Mouse (Mus musculus) olfactory bulb, adult 2 months (tissue): ENCODE measurements around the gene Pacsin1. TPM values are rescaled to one million over a fixed set of nuclear protein-coding genes. Genes with fewer than 3 reads are reported as not detected.

Source experiments
- H3K27ac ChIP-seq: fragments of 200-500 bp; 2 replicates; pipeline ENCODE4 v1.5.1; 2012; ENCODE audit warnings: low read depth, low read length; ENCODE audit not compliant: insufficient read depth
- H3K4me1 ChIP-seq: fragments of 200-500 bp; 2 replicates; pipeline ENCODE4 v1.6.1; 2012; ENCODE audit warnings: low read length; ENCODE audit not compliant: control insufficient read depth, insufficient read depth
- H3K4me3 ChIP-seq: fragments of 200-500 bp; 2 replicates; pipeline ENCODE4 v1.5.1; 2012; ENCODE audit warnings: mild to moderate bottlenecking, low read depth, low read length, moderate library complexity; ENCODE audit not compliant: insufficient read depth
- CTCF ChIP-seq: fragments of 200-500 bp; IDR thresholded peaks from 2 replicates; pipeline ENCODE4 v1.5.1; 2012; ENCODE audit warnings: low read depth, mild to moderate bottlenecking, low read length, moderate library complexity; ENCODE audit not compliant: insufficient read depth
- POLR2A ChIP-seq: fragments of 200-500 bp; IDR thresholded peaks from 2 replicates; pipeline ENCODE4 v1.6.1; 2012; ENCODE audit warnings: mild to moderate bottlenecking, low read depth, low read length, moderate library complexity; ENCODE audit not compliant: insufficient read depth
- WGBS: fragments of 180-500 bp; shearing (Covaris S2); methylation state at CpG from one replicate; pipeline ENCODE4 v1.1.7; 2018; 5-methylcytosine and 5-hydroxymethylcytosine counted together
- polyA plus RNA-seq: library from polyadenylated mRNA; stranded (reverse); fragments of >200 nt; gene quantifications from 2 replicates; pipeline ENCODE4 v1.2.4, GENCODE M21; 2012; ENCODE audit warnings: low replicate concordance; ENCODE audit not compliant: missing spikeins, insufficient read depth, insufficient read length

Pacsin1 gene
- polyA plus RNA-seq, 1 experiment = not detected

- no peak overlapping the region for H3K27ac ChIP-seq
- H3K4me1 ChIP-seq = peaks cover 22% of the 10 kb centered on the region
- TF ChIP-seq POLR2A (no peak), CTCF (no peak)
- H3K4me3 ChIP-seq = no peak overlapping the region
- WGBS = 91% methylated on average over 6 of the region's 6 CpGs
Observed at GRCm38 (mm10) chr17:27750451-27750942, 95.2 kb downstream of the Pacsin1 start.

DNA sequence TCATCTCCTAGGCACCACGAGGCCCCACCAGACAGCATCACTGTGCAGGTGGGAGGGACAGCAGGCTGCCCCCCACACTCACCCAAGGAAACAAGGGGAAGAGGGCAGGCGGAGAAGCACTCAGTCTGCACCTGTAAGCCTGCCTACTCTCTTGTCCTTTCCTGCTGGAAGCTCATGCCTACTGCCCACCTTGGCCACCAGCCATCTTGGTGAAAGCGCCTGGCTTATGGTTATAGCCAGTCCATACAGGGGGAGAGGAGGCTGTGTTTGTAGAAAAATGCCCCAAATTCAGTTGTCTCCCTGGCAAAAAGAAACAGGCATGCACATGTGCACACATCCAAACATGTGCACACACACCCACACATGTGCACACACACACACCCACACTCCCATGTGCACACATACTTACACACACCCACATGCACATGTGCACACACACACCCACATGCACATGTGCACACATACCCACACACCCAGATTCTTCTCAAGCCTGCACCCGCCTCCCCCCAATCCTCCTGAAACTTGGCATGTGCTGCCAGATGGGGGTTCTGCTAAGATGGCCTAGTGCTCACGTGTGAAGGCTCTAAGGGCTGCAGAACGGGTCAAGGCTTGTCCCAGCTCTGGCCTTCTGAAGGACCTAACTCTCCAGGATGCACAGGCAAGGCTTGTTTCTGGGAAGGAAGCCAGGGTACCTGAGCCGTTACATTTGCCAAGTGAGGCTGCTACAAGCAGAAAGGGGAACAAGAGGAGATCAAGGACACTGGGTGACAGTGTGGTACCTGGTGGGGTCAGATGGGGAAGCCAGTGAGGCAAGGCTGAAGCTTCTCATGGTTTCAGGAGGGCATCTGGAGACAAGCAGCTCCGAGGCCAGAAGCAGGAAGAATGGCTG lies 96.2 kb downstream of the Pacsin1 start:
- Histone ChIP-seq H3K4me1 (peaks cover 26% of the 10 kb centered on the region), H3K4me3 (no peak overlapping the region), H3K27ac (no peak overlapping the region)
- TF ChIP-seq CTCF = no peak
- TF ChIP-seq POLR2A = no peak
- 75% methylated on average over 8 of the region's 8 CpGs for WGBS

GRCm38 (mm10) chr17:27760169-27760568 lies 104.9 kb downstream of the Pacsin1 start:
- TF ChIP-seq POLR2A (no peak), CTCF (no peak)
- H3K27ac ChIP-seq = no peak overlapping the region
- H3K4me3 ChIP-seq = no peak overlapping the region
- H3K4me1 ChIP-seq = peaks cover 24% of the 10 kb centered on the region
- WGBS = 79% methylated on average over 6 of the region's 6 CpGs

Other genes starting within 250 kb of the Pacsin1 start
- not detected in 2 replicates for gene Grm4, start 134.1 kb upstream of the Pacsin1 start, polyA plus RNA-seq
- not detected in 2 replicates for gene Hmga1, start 99.0 kb upstream of the Pacsin1 start, polyA plus RNA-seq
- gene AI413582, start 89.8 kb upstream of the Pacsin1 start, polyA plus RNA-seq = not detected in 2 replicates
- 554 TPM in 1 of 2 replicates, not detected in the other for gene Nudt3, start 32.0 kb upstream of the Pacsin1 start, polyA plus RNA-seq
- not detected in 2 replicates for gene RPS10-NUDT3, start 20.3 kb upstream of the Pacsin1 start, polyA plus RNA-seq
- gene Rps10, start 18.8 kb upstream of the Pacsin1 start, polyA plus RNA-seq = 934 TPM in 1 of 2 replicates, not detected in the other
- not detected in 2 replicates for gene Spdef, start 73.4 kb downstream of the Pacsin1 start, polyA plus RNA-seq
- 114 TPM in 1 of 2 replicates, not detected in the other for gene D17Wsu92e, start 165.1 kb downstream of the Pacsin1 start, polyA plus RNA-seq
- not detected in 2 replicates for gene Snrpc, start 182.6 kb downstream of the Pacsin1 start, polyA plus RNA-seq
- not detected in 2 replicates for gene Uhrf1bp1, start 200.9 kb downstream of the Pacsin1 start, polyA plus RNA-seq